Mouse (Mus musculus) CH12.LX (cell line): ENCODE results near the gene 2610301B20Rik.

Source experiments
- EP300 ChIP-seq: IDR thresholded peaks from 2 replicates; pipeline ENCODE4 v1.6.1; 2011; ENCODE audit warnings: low read length, improper control_type of control experiment
- POLR2AphosphoS2 ChIP-seq: IDR thresholded peaks from 2 replicates; pipeline ENCODE4 v1.6.1; 2011; ENCODE audit warnings: low read depth, low read length, improper control_type of control experiment
- SIN3A ChIP-seq: IDR thresholded peaks from 2 replicates; pipeline ENCODE4 v1.6.1; 2012; ENCODE audit warnings: low read length, improper control_type of control experiment, inconsistent platforms
- ZNF384 ChIP-seq: IDR thresholded peaks from 2 replicates; pipeline ENCODE4 v1.6.1; 2012; ENCODE audit warnings: low read depth, low read length, improper control_type of control experiment, inconsistent platforms

- TF ChIP-seq SIN3A (no peak), POLR2AphosphoS2 (no peak), EP300 (no peak), ZNF384 (no peak)
Observed at GRCm38 (mm10) chr4:10845848-10846247, 28.4 kb upstream of the 2610301B20Rik start.
